Mouse (Mus musculus) heart, postnatal 0 days (tissue): ENCODE results near the gene S1pr2.

ENCODE experiments used
- CTCF ChIP-seq: IDR thresholded peaks from 2 replicates; pipeline ENCODE4 v1.5.1; 2016; ENCODE audit warnings: antibody characterized with exemption, control low read depth, low read depth
- EP300 ChIP-seq: IDR thresholded peaks from 2 replicates; pipeline ENCODE4 v1.6.1; 2016; ENCODE audit warnings: antibody characterized with exemption, low read depth

GRCm38 (mm10) chr9:20916160-20916559 lies 60.4 kb downstream of the S1pr2 start:
- TF ChIP-seq CTCF: peak; percentile 34; the same call in 1 of the 2 replicates
- TF ChIP-seq EP300: no peak
